Mouse (Mus musculus): ENCODE data around the gene Galnt4.

DNA sequence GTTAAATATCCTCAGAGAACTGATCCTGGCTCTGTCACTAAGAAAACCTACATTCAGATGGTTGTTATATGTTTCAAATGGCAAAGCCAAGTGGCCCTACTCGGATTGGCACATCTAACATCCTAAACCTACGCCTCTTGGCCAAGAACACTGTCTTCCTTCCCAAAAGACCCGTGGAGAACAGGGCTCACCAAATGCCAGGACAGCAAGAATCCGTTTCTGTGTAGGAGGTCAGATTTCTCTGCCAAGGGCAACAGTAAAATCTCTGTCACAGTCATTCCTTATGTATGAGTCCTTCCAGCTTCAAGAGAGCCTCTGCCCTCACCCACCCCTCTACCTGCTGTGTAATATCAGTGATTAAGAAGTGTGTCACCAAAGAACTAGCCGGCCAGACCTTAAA, 45.4 kb upstream of the Galnt4 start:
- TF ChIP-seq CTCF (IDR thresholded peaks at IDR 0.05; ENCODE audit: control insufficient read depth, insufficient read depth, insufficient read length) = no peak
- TF ChIP-seq MAX (IDR thresholded peaks at IDR 0.05) = no peak
